Mouse (Mus musculus): ENCODE measurements around the gene Dnah17. TPM values are rescaled to one million over a fixed set of nuclear protein-coding genes. Genes with fewer than 3 reads are reported as not detected.
A peak's percentile ranks its signal among the peaks of the same experiment; 100 is the strongest.

Gene Dnah17
- 0.07 TPM in 1 of 2 replicates, not detected in the other for total RNA-seq (2014; rRNA removed)
- 0.13 and 0.16 TPM in 2 replicates for polyA plus RNA-seq (2015; fragmentation: Nextera tagmentation; extraction: Ambion mirVana)

- no peak within 1 kb of the TSS for H3K27ac ChIP-seq
- no peak within 1 kb of the TSS for H3K4me2 ChIP-seq (ENCODE audit: low read depth, low read length)
- DNase-seq (ENCODE audit: low spot score) (no peak), ATAC-seq (no peak)
- no peaks in the 10 kb centered on the region for H3K36me3 ChIP-seq (ENCODE audit: insufficient read depth, low read length)
- H3K9ac ChIP-seq (replicated peaks; ENCODE audit: low read length), result no peak within 1 kb of the TSS
- H3K4me1 ChIP-seq (ENCODE audit: insufficient read depth, low read length), result no peaks in the 10 kb centered on the region
- WGBS, result 89% methylated on average over 7 of the region's 7 CpGs
- no peaks in the 10 kb centered on the region for H3K27me3 ChIP-seq (ENCODE audit: insufficient read depth, low read length)
- TF ChIP-seq CTCF (IDR thresholded peaks at IDR 0.05; ENCODE audit: low read depth), result no peak
- no peaks in the 10 kb centered on the region for H3K9me3 ChIP-seq (ENCODE audit: low read length)
- no peak within 1 kb of the TSS for H3K4me3 ChIP-seq (ENCODE audit: low read length)
Observed at GRCm38 (mm10) chr11:118130534-118130933, at the start of gene Dnah17. Gene Dnah17 (minus strand): TSS chr11:118130634.

- Histone ChIP-seq H3K9me3 (ENCODE audit: low read length) (no peaks in the 10 kb centered on the region), H3K36me3 (ENCODE audit: insufficient read depth, low read length) (peaks cover 59% of the 10 kb centered on the region), H3K4me2 (ENCODE audit: low read depth, low read length) (no peak overlapping the region), H3K4me1 (ENCODE audit: insufficient read depth, low read length) (no peaks in the 10 kb centered on the region), H3K4me3 (ENCODE audit: low read length) (no peak overlapping the region), H3K9ac (replicated peaks; ENCODE audit: low read length) (no peak overlapping the region), H3K27me3 (ENCODE audit: insufficient read depth, low read length) (no peaks in the 10 kb centered on the region), H3K27ac (no peak overlapping the region)
- DNase-seq (ENCODE audit: low spot score) (no peak), ATAC-seq (no peak)
- no peak for TF ChIP-seq CTCF (IDR thresholded peaks at IDR 0.05; ENCODE audit: low read depth)
- 82% methylated on average over 7 of the region's 7 CpGs for WGBS
Observed at GRCm38 (mm10) chr11:118180199-118180598, 49.8 kb upstream of the Dnah17 start.

GRCm38 (mm10) chr11:118178236-118178635, 47.8 kb upstream of the Dnah17 start:
- ATAC-seq, result no peak
- WGBS, result 91% methylated on average over 5 of the region's 5 CpGs
- no peak for DNase-seq (ENCODE audit: low spot score)
- H3K36me3 ChIP-seq (ENCODE audit: insufficient read depth, low read length), result peaks cover 52% of the 10 kb centered on the region
- H3K9ac ChIP-seq (replicated peaks; ENCODE audit: low read length), result no peak overlapping the region
- no peak overlapping the region for H3K4me3 ChIP-seq (ENCODE audit: low read length)
- no peak overlapping the region for H3K27ac ChIP-seq
- H3K9me3 ChIP-seq (ENCODE audit: low read length), result no peaks in the 10 kb centered on the region
- no peak for TF ChIP-seq CTCF (IDR thresholded peaks at IDR 0.05; ENCODE audit: low read depth)
- H3K4me2 ChIP-seq (ENCODE audit: low read depth, low read length), result no peak overlapping the region
- H3K27me3 ChIP-seq (ENCODE audit: insufficient read depth, low read length), result no peaks in the 10 kb centered on the region
- H3K4me1 ChIP-seq (ENCODE audit: insufficient read depth, low read length), result no peaks in the 10 kb centered on the region

- 78% methylated on average over 7 of the region's 7 CpGs for WGBS
- no peak overlapping the region for H3K27ac ChIP-seq
- ATAC-seq (no peak), DNase-seq (ENCODE audit: low spot score) (no peak)
- no peak overlapping the region for H3K4me2 ChIP-seq (ENCODE audit: low read depth, low read length)
- peaks cover 32% of the 10 kb centered on the region; the same call in 1 of the 2 replicates for H3K36me3 ChIP-seq (ENCODE audit: insufficient read depth, low read length)
- H3K27me3 ChIP-seq (ENCODE audit: insufficient read depth, low read length), result no peaks in the 10 kb centered on the region
- no peak overlapping the region for H3K9ac ChIP-seq (replicated peaks; ENCODE audit: low read length)
- H3K9me3 ChIP-seq (ENCODE audit: low read length), result no peaks in the 10 kb centered on the region
- no peak overlapping the region for H3K4me3 ChIP-seq (ENCODE audit: low read length)
- TF ChIP-seq CTCF (IDR thresholded peaks at IDR 0.05; ENCODE audit: low read depth), result no peak
- no peaks in the 10 kb centered on the region for H3K4me1 ChIP-seq (ENCODE audit: insufficient read depth, low read length)
Observed at GRCm38 (mm10) chr11:118174752-118175151, 44.3 kb upstream of the Dnah17 start.

- DNase-seq (ENCODE audit: low spot score) (peak; percentile 25), ATAC-seq (no peak)
- Histone ChIP-seq H3K4me2 (ENCODE audit: low read depth, low read length) (no peak overlapping the region), H3K4me3 (ENCODE audit: low read length) (no peak overlapping the region), H3K27ac (no peak overlapping the region), H3K27me3 (ENCODE audit: insufficient read depth, low read length) (no peaks in the 10 kb centered on the region), H3K36me3 (ENCODE audit: insufficient read depth, low read length) (peaks cover 31% of the 10 kb centered on the region), H3K9ac (replicated peaks; ENCODE audit: low read length) (no peak overlapping the region), H3K4me1 (ENCODE audit: insufficient read depth, low read length) (no peaks in the 10 kb centered on the region), H3K9me3 (ENCODE audit: low read length) (no peaks in the 10 kb centered on the region)
- WGBS, result 65% methylated on average over 5 of the region's 5 CpGs
- TF ChIP-seq CTCF (IDR thresholded peaks at IDR 0.05; ENCODE audit: low read depth), result no peak
Observed at GRCm38 (mm10) chr11:118172768-118173167, 42.3 kb upstream of the Dnah17 start.

- no peak for ATAC-seq
- Histone ChIP-seq H3K9me3 (ENCODE audit: low read length) (no peaks in the 10 kb centered on the region), H3K27me3 (ENCODE audit: insufficient read depth, low read length) (no peaks in the 10 kb centered on the region), H3K36me3 (ENCODE audit: insufficient read depth, low read length) (peaks cover 24% of the 10 kb centered on the region), H3K4me1 (ENCODE audit: insufficient read depth, low read length) (no peaks in the 10 kb centered on the region), H3K4me3 (ENCODE audit: low read length) (no peak overlapping the region), H3K9ac (replicated peaks; ENCODE audit: low read length) (no peak overlapping the region), H3K4me2 (ENCODE audit: low read depth, low read length) (no peak overlapping the region), H3K27ac (no peak overlapping the region)
- DNase-seq (ENCODE audit: low spot score), result no peak
- no peak for TF ChIP-seq CTCF (IDR thresholded peaks at IDR 0.05; ENCODE audit: low read depth)
- 81% methylated on average over 5 of the region's 5 CpGs for WGBS
Observed at GRCm38 (mm10) chr11:118170333-118170732, 39.9 kb upstream of the Dnah17 start.

GRCm38 (mm10) chr11:118168714-118169113, 38.3 kb upstream of the Dnah17 start:
- 66% methylated on average over 9 of the region's 9 CpGs for WGBS
- Histone ChIP-seq H3K4me2 (ENCODE audit: low read depth, low read length) (no peak overlapping the region), H3K36me3 (ENCODE audit: insufficient read depth, low read length) (peaks cover 27% of the 10 kb centered on the region), H3K4me1 (ENCODE audit: insufficient read depth, low read length) (no peaks in the 10 kb centered on the region), H3K9ac (replicated peaks; ENCODE audit: low read length) (no peak overlapping the region), H3K4me3 (ENCODE audit: low read length) (no peak overlapping the region), H3K9me3 (ENCODE audit: low read length) (no peaks in the 10 kb centered on the region), H3K27me3 (ENCODE audit: insufficient read depth, low read length) (no peaks in the 10 kb centered on the region), H3K27ac (no peak overlapping the region)
- no peak for ATAC-seq
- TF ChIP-seq CTCF (IDR thresholded peaks at IDR 0.05; ENCODE audit: low read depth), result no peak
- DNase-seq (ENCODE audit: low spot score), result no peak

Measured in hindbrain, postnatal 0 days (tissue).